In genomic region chr12:47406563-47406962, GRCm38 (mm10) we compare ENCODE assay signal across 9 mouse cellular contexts.
"Had no signal": no experiment of that assay in that cellular context is flagged by ENCODE, and none has a peak within 500 bp of the region (broad histone marks: within the 10 kb centered on the region; RNA-seq: fewer than 3 reads in every experiment).

No protein-coding gene starts in this region.

- DNase-seq: gastrocnemius, postnatal 14 days; heart, postnatal 10 days; heart, postnatal 4 days; kidney, adult 18-20 months; kidney, adult 8-10 months; kidney, postnatal 10 days; kidney, postnatal 25 days; kidney, postnatal 4 days; left cerebral cortex, postnatal 4 days had no signal
